Mouse (Mus musculus) ES-E14 (cell line): ENCODE data around the gene Gm10647.

ENCODE experiments used
- HCFC1 ChIP-seq: IDR thresholded peaks from 2 replicates; pipeline ENCODE4 v1.6.1; 2012; ENCODE audit warnings: low read length, inconsistent platforms, borderline replicate concordance; ENCODE audit not compliant: insufficient read depth
- MAFK ChIP-seq: IDR thresholded peaks from 2 replicates; pipeline ENCODE4 v1.6.1; 2014; ENCODE audit warnings: mild to moderate bottlenecking, low read depth, low read length, inconsistent platforms; ENCODE audit not compliant: insufficient read depth

DNA sequence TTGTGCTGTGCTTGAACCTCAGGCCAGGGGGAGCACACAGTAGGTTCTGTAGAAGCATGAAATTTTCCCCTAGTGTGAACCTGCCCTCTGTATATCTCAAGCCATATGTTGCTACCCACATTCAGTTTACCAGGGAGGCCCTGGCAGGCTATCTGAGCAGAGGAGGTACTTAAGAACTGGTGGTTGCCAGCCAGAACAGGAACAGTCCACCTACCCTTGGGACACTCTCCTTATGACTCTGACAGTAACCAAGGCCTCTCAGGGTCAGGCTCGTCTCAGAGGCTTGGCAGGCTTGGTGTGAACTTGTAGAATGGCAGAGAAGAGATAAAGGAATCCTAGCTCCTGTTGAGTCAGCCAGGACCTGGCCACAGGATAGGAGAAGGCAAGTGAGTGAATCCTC is 35.8 kb upstream of the Gm10647 start:
- TF ChIP-seq HCFC1 (no peak), MAFK (no peak)
